Mouse (Mus musculus) hindbrain, embryonic 10.5 days (tissue): ENCODE data around the gene Cel. TPM values are rescaled to one million over a fixed set of nuclear protein-coding genes. Genes with fewer than 3 reads are reported as not detected.
A peak's percentile ranks its signal among the peaks of the same experiment; 100 is the strongest.

ENCODE experiments used
- DNase-seq: peaks from one replicate; pipeline ENCODE4 v3.0.0-alpha.2; 2017; ENCODE audit warnings: low spot score
- H3K27ac ChIP-seq: fragments of 300-500 bp; sonication (generic); 2 replicates; pipeline ENCODE4 v1.5.1; 2016; ENCODE audit warnings: mild to moderate bottlenecking, moderate library complexity
- H3K27me3 ChIP-seq: fragments of 300-500 bp; sonication (generic); 2 replicates; pipeline ENCODE4 v1.6.1; 2016; ENCODE audit warnings: mild to moderate bottlenecking; ENCODE audit not compliant: poor library complexity, insufficient read depth, severe bottlenecking
- H3K36me3 ChIP-seq: fragments of 300-500 bp; sonication (generic); 2 replicates; pipeline ENCODE4 v1.6.1; 2016; ENCODE audit warnings: mild to moderate bottlenecking, moderate library complexity
- H3K4me1 ChIP-seq: fragments of 300-500 bp; sonication (generic); replicated peaks from 2 replicates; pipeline ENCODE4 v1.6.1; 2016; ENCODE audit warnings: mild to moderate bottlenecking
- H3K4me3 ChIP-seq: fragments of 300-500 bp; sonication (generic); 2 replicates; pipeline ENCODE4 v1.5.1; 2016; ENCODE audit warnings: mild to moderate bottlenecking, moderate library complexity
- H3K9me3 ChIP-seq: fragments of 300-500 bp; sonication (generic); 2 replicates; pipeline ENCODE4 v1.6.1; 2016; ENCODE audit warnings: mild to moderate bottlenecking, moderate library complexity
- WGBS: fragments of 180-500 bp; shearing (Covaris S2); methylation state at CpG from one replicate; pipeline ENCODE4 v1.1.7; 2016; 5-methylcytosine and 5-hydroxymethylcytosine counted together
- polyA plus RNA-seq: library from polyadenylated mRNA; unstranded; fragments of >200 nt; fragmentation: Nextera tagmentation; extraction: Ambion mirVana; gene quantifications from 2 replicates; pipeline ENCODE4 v1.2.1, GENCODE M21; 2016

Gene Cel
- polyA plus RNA-seq: not detected in 2 replicates

DNA sequence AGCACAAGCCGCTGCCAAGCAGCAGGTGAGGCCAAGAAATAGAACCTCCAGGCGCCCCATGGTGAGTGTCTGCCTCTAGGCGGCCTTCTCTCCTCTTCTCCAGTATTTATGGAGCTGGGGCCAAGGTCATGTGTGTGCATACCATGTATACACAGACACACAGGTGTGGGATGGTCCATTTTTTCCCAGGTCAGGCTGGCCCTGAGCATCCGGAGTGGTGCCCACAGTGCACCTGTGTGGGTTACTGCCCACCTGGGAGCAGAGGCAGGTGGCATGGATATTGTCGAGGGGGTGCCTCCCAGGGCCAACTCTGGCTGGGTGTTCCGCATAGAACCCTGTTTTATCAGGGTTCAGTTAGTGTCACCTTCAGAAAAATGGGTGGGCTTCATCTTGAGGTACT is at the start of gene Cel:
Cel (minus strand) TSS at position 101 of the 400 bp plus-strand sequence.
- Histone ChIP-seq H3K4me1 (peaks cover 4% of the 10 kb centered on the region; the same call in 1 of the 2 replicates), H3K4me3 (no peak within 1 kb of the TSS), H3K27ac (no peak within 1 kb of the TSS), H3K27me3 (no peaks in the 10 kb centered on the region), H3K36me3 (peaks cover 40% of the 10 kb centered on the region), H3K9me3 (no peaks in the 10 kb centered on the region)
- 74% methylated on average over 6 of the region's 6 CpGs for WGBS
- no peak for DNase-seq

DNA sequence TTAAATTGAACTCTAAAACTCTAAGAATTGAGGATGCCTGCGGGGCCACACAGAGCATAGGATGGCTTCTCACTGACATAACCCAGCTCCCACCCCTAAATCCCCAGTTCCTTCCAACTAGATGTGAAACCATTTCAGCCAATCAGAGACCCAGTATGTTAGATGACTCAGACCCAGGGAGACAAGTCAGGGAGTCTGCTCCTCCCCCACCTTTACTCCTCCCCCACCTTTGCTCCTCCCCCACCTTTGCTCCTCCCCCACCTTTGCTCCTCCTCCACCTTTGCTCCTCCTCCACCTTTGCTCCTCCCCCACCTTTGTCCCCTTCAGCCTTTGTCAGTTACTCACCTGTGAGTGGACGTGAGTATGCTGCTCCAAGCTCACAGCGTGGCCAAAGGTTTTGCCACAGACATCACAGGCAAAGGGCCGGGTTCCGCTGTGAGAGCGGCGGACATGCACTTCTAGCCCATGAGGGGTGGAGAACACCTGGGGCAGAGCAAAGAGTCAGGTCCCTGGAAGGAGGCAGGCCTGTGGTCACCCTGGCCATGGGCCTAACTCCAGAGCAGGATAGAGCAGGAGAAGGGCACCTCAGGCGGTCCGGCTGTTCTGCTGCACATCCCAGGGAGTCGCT is 49.3 kb upstream of the Cel start:
- no peaks in the 10 kb centered on the region for H3K9me3 ChIP-seq
- DNase-seq: no peak
- H3K4me3 ChIP-seq: no peak overlapping the region
- no peak overlapping the region for H3K27ac ChIP-seq
- 63% methylated on average over 10 of the region's 10 CpGs for WGBS
- 0 out of 2 replicates have a peak, but pooled peaks cover 6% of the 10 kb centered on the region for H3K27me3 ChIP-seq
- H3K4me1 ChIP-seq: peaks cover 18% of the 10 kb centered on the region
- H3K36me3 ChIP-seq: no peaks in the 10 kb centered on the region

DNA sequence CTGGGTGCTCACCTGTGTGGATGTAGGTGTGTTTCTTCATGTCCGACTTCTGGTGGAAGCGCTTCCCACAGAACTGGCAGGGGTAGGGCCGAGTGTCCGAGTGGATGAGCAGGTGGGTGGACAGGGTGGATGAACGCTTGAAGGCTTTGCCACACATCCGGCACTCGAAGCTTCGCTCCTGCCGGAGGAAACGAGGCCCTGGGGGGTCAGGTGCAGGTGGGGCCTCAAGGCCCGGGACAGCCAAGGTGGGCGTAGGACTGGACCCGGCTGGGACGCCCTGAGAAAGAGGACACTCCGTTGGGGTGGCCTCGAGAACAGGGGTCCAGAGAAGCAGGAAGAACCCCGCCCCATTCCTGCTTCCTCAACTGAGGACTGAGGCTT is 48.2 kb upstream of the Cel start:
- 80% methylated on average over 17 of the region's 17 CpGs for WGBS
- Histone ChIP-seq H3K27me3 (no peaks in the 10 kb centered on the region), H3K4me1 (peaks cover 19% of the 10 kb centered on the region), H3K9me3 (no peaks in the 10 kb centered on the region), H3K27ac (peak overlapping the region; percentile 37; the same call in 1 of the 2 replicates), H3K36me3 (no peaks in the 10 kb centered on the region), H3K4me3 (no peak overlapping the region; the same call in 1 of the 2 replicates)
- no peak for DNase-seq

DNA sequence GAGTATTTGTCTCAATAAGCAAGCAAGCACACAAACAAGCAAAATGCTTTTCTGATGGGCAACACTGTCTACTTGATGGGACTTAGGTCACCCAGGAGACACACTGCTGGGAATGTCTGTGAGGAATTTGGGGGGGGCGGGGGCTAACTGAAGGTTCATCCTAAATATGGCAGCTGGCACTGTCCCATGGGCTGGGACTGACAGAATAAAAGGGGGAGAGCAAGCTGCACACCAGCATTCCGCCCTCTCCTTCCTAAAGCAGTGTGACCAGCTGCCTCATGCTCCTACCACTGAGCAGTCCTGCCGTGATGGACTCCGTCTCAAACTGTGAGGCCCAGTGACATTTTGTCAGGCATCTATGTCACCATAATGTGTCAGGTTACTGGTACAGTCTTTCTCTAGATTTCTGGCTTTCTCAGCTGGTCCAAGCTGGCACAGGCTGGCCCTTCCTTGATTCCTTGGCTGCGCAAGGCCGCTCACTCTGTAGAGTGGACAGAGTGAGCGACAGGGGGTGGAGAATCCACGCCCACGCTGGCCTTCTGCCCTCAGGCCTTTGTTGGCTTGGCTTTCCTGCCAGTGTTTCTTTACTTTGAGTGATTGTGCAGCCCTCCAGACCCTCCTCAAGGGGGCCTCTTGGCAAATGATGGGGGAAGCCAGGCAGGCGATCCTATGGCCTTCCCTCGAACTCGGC is 47.7 kb upstream of the Cel start:
- H3K27me3 ChIP-seq: no peaks in the 10 kb centered on the region
- no peaks in the 10 kb centered on the region for H3K9me3 ChIP-seq
- no peak overlapping the region; the same call in 1 of the 2 replicates for H3K4me3 ChIP-seq
- WGBS: 55% methylated on average over 12 of the region's 12 CpGs
- peak overlapping the region; percentile 37 for H3K27ac ChIP-seq
- H3K36me3 ChIP-seq: no peaks in the 10 kb centered on the region
- DNase-seq: peak; percentile 32
- peaks cover 24% of the 10 kb centered on the region for H3K4me1 ChIP-seq

DNA sequence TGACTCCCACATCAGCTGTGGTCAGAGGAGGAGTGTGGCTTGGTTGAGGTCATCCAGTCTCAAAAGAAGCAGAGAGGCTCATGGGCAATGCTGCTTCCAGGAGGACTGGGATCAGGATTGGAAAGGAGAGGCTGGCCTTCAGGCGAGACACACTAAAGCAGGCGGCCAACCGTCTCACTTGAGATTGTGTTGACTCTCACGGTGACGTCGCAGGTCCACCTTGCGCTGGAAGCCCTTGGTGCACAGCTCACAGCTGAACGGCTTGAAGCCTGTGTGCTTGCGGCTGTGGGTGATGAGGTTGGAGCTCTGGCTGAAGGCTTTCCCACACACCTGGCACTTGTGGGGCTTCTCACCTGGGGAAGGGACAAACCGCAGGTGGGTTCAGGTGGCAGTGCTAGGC is 46.6 kb upstream of the Cel start:
- 91% methylated on average over 10 of the region's 10 CpGs for WGBS
- Histone ChIP-seq H3K27ac (no peak overlapping the region), H3K36me3 (no peaks in the 10 kb centered on the region), H3K4me3 (no peak overlapping the region), H3K27me3 (no peaks in the 10 kb centered on the region), H3K9me3 (no peaks in the 10 kb centered on the region), H3K4me1 (peaks cover 24% of the 10 kb centered on the region)
- no peak for DNase-seq

DNA sequence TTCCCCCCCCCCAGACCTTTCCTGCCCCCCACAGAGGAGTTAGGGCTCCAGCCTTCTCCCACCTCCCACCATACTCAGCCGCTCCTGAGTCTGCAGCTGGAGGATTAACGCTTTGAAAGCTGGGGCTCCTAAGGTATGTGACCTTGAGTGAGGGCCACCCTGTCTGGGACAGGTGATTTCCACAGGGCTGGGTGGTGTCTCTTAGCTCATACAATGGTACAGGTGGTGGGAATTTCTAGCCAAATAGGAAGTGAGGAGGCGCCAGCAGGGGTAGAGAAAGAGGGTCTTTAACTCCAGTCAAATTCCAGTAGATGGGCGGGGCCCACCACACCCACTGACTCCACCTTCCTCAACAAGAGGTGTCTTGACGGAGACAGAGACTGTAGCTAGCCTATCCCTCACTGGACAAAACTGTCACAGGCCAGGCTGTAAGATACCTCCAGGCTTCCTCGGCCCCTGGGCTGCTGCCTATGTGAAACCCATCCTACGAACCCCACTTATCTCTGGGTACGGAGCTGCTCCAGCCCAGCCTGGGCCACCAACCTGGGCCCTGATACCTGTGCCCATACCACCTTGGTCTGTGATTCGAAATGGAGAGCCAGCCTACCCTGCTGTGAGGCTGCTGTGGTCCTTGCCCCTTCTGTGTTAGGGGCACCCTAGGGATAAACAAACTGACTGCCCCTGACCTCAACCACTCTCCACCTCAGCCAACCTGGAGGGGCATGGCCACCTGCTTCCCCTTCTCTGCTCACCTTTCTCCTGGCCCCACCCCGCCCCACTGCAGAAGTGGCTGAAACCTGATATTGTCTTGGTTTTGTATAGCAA is 44.4 kb upstream of the Cel start:
- no peak for DNase-seq
- peaks cover 26% of the 10 kb centered on the region for H3K4me1 ChIP-seq
- WGBS: 48% methylated on average over 10 of the region's 10 CpGs
- H3K36me3 ChIP-seq: no peaks in the 10 kb centered on the region
- no peaks in the 10 kb centered on the region for H3K9me3 ChIP-seq
- H3K27ac ChIP-seq: no peak overlapping the region
- no peak overlapping the region for H3K4me3 ChIP-seq
- H3K27me3 ChIP-seq: no peaks in the 10 kb centered on the region

DNA sequence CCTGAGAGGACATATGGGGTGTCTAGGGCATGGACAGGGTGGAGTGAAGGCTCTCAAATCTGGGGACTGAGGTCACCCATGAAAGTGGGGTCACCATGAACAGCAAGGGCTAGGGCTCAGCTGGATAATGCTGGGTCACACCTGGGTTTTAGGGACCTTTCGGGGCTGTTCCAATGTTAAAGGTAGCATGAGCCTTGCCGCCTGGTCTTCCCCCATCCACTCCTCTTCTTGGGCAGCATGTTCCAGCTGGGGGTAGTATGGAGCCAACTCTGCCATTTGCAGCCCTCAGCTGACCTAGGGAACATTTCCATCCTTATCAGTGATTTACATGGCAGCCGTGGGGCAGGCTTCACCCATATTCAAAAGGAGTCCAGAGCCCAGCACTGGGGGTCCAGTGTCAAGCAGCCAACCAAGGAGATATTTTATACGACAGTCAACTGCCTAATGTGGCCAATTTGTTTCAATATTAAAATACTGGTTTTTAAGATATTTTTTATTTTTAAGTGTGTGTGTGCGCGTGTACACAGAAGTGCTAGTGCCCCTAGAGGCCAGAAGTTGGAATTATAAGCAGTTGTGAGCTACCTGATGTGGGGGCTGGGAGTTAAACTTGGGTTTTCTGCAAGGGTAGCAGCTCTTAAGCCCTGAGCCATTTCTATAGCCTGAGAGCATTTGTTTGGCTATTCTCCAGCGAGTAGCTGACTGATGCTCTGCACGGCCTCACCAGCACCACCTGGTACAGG is 43.6 kb upstream of the Cel start:
- Histone ChIP-seq H3K4me1 (peaks cover 31% of the 10 kb centered on the region), H3K36me3 (no peaks in the 10 kb centered on the region), H3K27me3 (no peaks in the 10 kb centered on the region), H3K9me3 (no peaks in the 10 kb centered on the region), H3K4me3 (no peak overlapping the region), H3K27ac (no peak overlapping the region)
- no peak for DNase-seq
- 66% methylated on average over 8 of the region's 8 CpGs for WGBS

DNA sequence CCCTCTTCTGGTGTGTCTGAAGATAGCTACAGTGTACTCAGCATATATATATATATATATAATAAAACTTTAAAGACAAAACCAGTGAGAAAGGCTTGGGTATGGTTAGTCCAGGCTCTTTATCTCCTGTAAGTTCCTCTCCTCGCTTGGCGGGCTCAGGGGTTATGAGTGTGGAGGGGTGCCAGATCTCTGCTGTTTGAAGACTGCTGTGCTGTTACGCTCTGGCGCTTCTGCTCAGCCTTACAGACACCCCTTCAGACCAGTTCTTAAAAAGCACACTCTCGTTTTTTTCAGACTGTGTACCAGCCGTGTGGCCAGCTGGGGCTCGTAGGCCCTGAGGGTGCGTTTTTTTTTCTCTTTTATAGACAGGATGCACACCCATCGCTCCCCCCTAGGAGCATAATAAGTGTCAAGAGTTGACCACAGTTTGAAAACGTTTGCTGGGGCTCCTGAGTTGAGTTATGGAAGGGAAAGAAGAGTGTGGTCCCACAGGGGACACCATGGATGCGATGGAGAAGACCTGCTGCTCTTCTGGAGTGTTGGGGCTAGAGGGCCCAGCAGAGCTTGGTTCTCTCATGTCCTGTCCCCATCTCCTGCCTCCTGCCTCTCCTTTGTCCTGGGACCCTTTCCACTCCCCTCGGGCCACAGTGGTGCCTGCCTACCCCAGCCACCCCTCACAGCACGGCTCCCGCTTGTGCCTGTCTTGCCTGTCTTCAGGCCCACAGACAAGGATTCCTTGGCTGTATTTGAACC is 42.8 kb upstream of the Cel start:
- peak overlapping the region; percentile 30; the same call in 1 of the 2 replicates for H3K27ac ChIP-seq
- no peaks in the 10 kb centered on the region for H3K27me3 ChIP-seq
- peaks cover 28% of the 10 kb centered on the region for H3K4me1 ChIP-seq
- no peaks in the 10 kb centered on the region for H3K9me3 ChIP-seq
- H3K4me3 ChIP-seq: no peak overlapping the region
- DNase-seq: no peak
- WGBS: 73% methylated on average over 14 of the region's 14 CpGs
- H3K36me3 ChIP-seq: no peaks in the 10 kb centered on the region

DNA sequence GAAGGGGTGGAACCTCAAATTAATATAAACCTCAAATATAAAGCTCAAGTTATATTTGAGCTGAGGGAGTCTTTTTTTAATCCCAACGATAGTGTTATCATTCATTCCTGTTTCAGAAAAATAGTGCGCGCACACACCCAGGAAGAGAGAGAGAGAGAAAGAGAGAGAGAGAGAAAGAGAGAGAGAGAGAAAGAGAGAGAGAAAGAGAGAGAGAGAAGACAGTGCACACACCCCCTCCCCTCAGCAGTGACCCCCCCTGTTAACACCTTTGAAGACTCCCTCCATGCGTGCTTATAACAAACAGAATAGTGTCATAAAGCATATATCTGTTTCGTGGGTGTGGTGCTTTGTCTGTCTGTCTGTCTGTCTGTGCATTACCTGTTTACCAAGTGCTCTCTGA is 40.3 kb upstream of the Cel start:
- H3K4me3 ChIP-seq: no peak overlapping the region
- H3K27me3 ChIP-seq: no peaks in the 10 kb centered on the region
- no peak overlapping the region for H3K27ac ChIP-seq
- no peaks in the 10 kb centered on the region for H3K9me3 ChIP-seq
- 95% methylated on average over 5 of the region's 5 CpGs for WGBS
- no peaks in the 10 kb centered on the region for H3K36me3 ChIP-seq
- H3K4me1 ChIP-seq: peaks cover 38% of the 10 kb centered on the region
- DNase-seq: no peak

DNA sequence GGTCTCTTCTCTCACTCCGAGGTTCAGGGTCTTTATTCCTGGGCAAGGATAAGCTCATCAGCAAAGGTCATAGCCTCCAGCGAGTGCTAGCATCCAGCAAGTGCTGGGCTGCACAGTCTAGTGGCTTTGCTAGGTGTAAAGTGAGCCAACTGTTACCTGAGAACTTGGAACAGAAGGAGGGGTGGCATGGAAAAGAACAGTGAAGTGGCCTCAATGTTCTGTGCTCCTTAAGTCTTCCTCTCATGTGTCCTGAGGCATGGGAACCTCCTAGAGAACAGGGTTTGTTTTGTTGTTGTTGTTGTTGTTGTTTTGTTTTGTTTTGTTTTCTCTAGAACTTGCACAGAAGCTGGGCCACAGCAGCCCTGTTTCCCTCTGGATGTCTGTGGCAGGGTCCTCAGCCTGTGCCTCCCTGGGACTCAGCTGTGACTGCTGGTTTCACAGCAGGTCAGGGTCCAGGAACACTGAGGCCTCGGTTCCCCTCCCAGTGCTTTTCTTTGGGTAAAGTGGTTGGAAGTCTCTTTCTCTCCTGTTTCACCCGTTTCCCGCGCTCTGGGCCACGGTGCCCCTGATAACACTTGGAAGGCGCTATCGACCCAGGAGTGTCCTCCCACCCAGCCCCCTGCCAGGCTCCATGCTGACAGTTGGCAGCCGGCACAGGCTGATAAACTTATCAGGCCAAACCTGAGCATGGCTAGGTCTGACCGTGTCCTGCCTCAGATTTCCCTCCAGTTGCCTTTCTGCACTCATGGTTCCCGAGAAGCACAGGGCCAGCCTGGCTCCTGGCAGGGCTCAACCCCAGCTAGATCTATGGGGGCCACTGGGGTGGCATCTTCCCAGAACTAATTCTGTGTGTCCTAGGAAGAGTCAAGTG is 38.8 kb upstream of the Cel start:
- Histone ChIP-seq H3K27me3 (no peaks in the 10 kb centered on the region), H3K9me3 (no peaks in the 10 kb centered on the region), H3K4me1 (peaks cover 42% of the 10 kb centered on the region), H3K36me3 (no peaks in the 10 kb centered on the region), H3K4me3 (no peak overlapping the region), H3K27ac (peak overlapping the region; percentile 59; the same call in 1 of the 2 replicates)
- WGBS: 60% methylated on average over 12 of the region's 12 CpGs
- no peak for DNase-seq

DNA sequence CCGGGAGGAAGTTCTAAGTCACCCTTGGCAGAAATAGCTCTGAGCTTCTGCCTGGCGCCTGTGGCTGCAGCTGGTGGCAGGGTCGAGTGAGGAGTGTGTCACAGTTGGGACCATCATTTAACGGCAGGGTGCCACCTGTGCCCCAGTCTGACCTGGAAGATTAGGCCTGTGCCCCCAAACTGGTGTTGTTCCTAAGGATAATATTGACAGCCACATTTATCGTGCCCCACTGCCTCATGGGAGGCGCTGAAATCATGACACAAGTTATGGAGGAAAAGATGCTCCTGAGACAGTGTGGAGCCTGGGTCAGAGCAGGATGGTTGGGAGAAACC is 36.3 kb upstream of the Cel start:
- Histone ChIP-seq H3K9me3 (no peaks in the 10 kb centered on the region), H3K27ac (0 out of 2 replicates have a peak overlapping the region, but pooled peaks have one; percentile 35), H3K36me3 (no peaks in the 10 kb centered on the region), H3K4me3 (no peak overlapping the region), H3K4me1 (peaks cover 37% of the 10 kb centered on the region), H3K27me3 (0 out of 2 replicates have a peak, but pooled peaks cover 2% of the 10 kb centered on the region)
- DNase-seq: no peak
- WGBS: 81% methylated on average over 6 of the region's 6 CpGs
